Mouse (Mus musculus) neural tube, embryonic 15.5 days (tissue): Measurements from ENCODE around the gene Heg1. TPM values are rescaled to one million over a fixed set of nuclear protein-coding genes. Genes with fewer than 3 reads are reported as not detected.

ENCODE experiments used
- ATAC-seq: fragments of 200-750 bp; cut with Nextera tagmentation; 2 replicates; pipeline ENCODE4 v1.8.0; 2017; ENCODE audit warnings: mild to moderate bottlenecking, moderate TSS enrichment, moderate library complexity; ENCODE audit not compliant: low FRiP score
- H3K27ac ChIP-seq: fragments of 300-500 bp; sonication (generic); replicated peaks from 2 replicates; pipeline ENCODE4 v1.5.1; 2015; ENCODE audit warnings: mild to moderate bottlenecking, inconsistent platforms
- H3K27me3 ChIP-seq: fragments of 300-500 bp; sonication (generic); replicated peaks from 2 replicates; pipeline ENCODE4 v1.6.1; 2015; ENCODE audit warnings: inconsistent platforms
- H3K36me3 ChIP-seq: fragments of 300-500 bp; sonication (generic); 2 replicates; pipeline ENCODE4 v1.6.1; 2015; ENCODE audit warnings: inconsistent platforms
- H3K4me1 ChIP-seq: fragments of 300-500 bp; sonication (generic); 2 replicates; pipeline ENCODE4 v1.6.1; 2015; ENCODE audit warnings: inconsistent platforms
- H3K4me2 ChIP-seq: fragments of 300-500 bp; sonication (generic); 2 replicates; pipeline ENCODE4 v1.6.1; 2015; ENCODE audit warnings: inconsistent platforms, mild to moderate bottlenecking, moderate library complexity
- H3K4me3 ChIP-seq: fragments of 300-500 bp; sonication (generic); replicated peaks from 2 replicates; pipeline ENCODE4 v1.5.1; 2015; ENCODE audit warnings: mild to moderate bottlenecking, inconsistent platforms
- H3K9ac ChIP-seq: fragments of 300-500 bp; sonication (generic); replicated peaks from 2 replicates; pipeline ENCODE4 v1.6.1; 2015; ENCODE audit warnings: mild to moderate bottlenecking, inconsistent platforms
- H3K9me3 ChIP-seq: fragments of 300-500 bp; sonication (generic); replicated peaks from 2 replicates; pipeline ENCODE4 v1.6.1; 2016; ENCODE audit warnings: inconsistent platforms
- WGBS: fragments of 180-500 bp; shearing (Covaris S2); methylation state at CpG from one replicate; pipeline ENCODE4 v1.1.7; 2015; ENCODE audit warnings: mixed read lengths; 5-methylcytosine and 5-hydroxymethylcytosine counted together
- polyA plus RNA-seq: library from polyadenylated mRNA; unstranded; fragments of >200 nt; fragmentation: Nextera tagmentation; extraction: Ambion mirVana; gene quantifications from 2 replicates; pipeline ENCODE4 v1.2.1, GENCODE M21; 2015

Gene Heg1
- polyA plus RNA-seq, 1 experiment from 2014 or later = 7.8 TPM

DNA sequence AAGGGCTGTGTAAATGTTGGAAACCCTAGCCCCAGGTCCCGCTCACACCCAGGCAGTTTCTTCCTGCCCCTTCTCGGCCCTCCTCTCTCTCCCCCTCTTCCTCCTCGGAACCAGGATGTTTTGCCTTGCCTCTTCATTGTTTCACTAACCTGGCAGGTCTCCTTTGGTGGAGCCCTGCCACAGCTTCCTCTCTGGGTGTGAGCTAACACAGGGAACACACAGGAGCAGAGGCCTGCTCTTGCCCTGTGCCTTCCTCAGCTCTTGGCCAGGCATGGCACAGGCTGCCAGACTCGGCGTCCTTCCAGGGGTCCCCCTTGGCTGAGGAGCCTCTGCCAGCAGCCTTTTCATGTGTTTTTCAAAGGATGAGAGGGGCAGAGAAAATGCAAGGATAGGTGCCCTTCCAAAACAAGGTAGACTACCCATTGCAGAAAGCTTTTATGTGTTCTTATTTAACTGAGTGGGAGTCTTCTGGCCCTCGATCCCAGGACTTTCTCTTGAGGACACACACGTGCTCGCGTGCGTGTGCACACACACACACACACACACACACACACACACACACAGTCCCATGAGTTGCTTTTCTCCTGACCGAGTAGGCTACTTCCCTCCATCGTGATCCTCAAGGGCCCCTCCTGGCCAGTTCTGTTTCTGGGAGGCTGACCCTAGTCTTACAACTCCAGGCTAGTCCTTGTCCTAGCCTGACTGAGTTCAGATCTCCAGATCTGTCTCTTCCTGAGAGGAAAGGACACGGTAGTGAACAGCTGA is 12.8 kb downstream of the Heg1 start:
- no peak; the same call in 1 of the 2 replicates for ATAC-seq
- 66% methylated on average over 13 of the region's 13 CpGs for WGBS
- H3K9ac ChIP-seq = no peak overlapping the region
- no peaks in the 10 kb centered on the region for H3K36me3 ChIP-seq
- H3K9me3 ChIP-seq = no peaks in the 10 kb centered on the region
- H3K4me2 ChIP-seq = no peak overlapping the region
- peaks cover 50% of the 10 kb centered on the region for H3K4me1 ChIP-seq
- H3K27ac ChIP-seq = peak overlapping the region; percentile 54
- H3K27me3 ChIP-seq = no peaks in the 10 kb centered on the region
- no peak overlapping the region for H3K4me3 ChIP-seq

GRCm38 (mm10) chr16:33697576-33698276 is 13.6 kb downstream of the Heg1 start:
- Histone ChIP-seq H3K9ac (no peak overlapping the region), H3K9me3 (no peaks in the 10 kb centered on the region), H3K36me3 (no peaks in the 10 kb centered on the region), H3K27me3 (no peaks in the 10 kb centered on the region), H3K27ac (peak overlapping the region; percentile 54), H3K4me2 (no peak overlapping the region), H3K4me3 (no peak overlapping the region), H3K4me1 (peaks cover 47% of the 10 kb centered on the region)
- ATAC-seq = no peak
- WGBS = 23% methylated on average over 9 of the region's 9 CpGs

- WGBS = 74% methylated on average over 12 of the region's 12 CpGs
- Histone ChIP-seq H3K27ac (peak overlapping the region; percentile 54; the same call in 1 of the 2 replicates), H3K4me2 (no peak overlapping the region)
Observed at GRCm38 (mm10) chr16:33698277-33698790, 14.2 kb downstream of the Heg1 start.

DNA sequence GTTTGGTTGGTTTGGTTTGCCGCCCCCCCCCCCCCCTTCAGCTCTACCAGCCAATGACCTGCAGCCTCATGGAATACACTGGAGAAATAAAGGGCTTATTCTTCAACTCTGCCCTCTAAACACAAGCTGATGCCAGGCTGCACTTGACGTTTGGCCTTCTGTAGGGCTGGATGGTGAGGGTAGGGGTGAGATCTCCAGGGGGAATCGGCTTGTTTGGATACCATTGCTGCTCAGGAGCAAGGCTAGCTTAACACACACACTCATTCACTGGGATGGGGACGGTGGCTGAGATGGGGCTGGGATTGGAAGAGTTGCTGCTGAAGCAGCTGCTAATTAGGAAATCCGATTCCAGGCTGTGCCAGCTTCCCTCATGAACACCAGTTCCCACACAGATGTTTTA is 16.4 kb downstream of the Heg1 start:
- Histone ChIP-seq H3K4me2 (no peak overlapping the region), H3K4me3 (no peak overlapping the region), H3K4me1 (peaks cover 54% of the 10 kb centered on the region), H3K36me3 (no peaks in the 10 kb centered on the region), H3K27ac (no peak overlapping the region), H3K9me3 (no peaks in the 10 kb centered on the region), H3K9ac (no peak overlapping the region), H3K27me3 (no peaks in the 10 kb centered on the region)
- WGBS = 65% methylated on average over 5 of the region's 5 CpGs
- 0 out of 2 replicates have a peak, but pooled peaks have one; percentile 16 for ATAC-seq

More at GRCm38 (mm10) chr16:33698277-33698790, 14.2 kb downstream of the Heg1 start:
- no peak for ATAC-seq
- Histone ChIP-seq H3K36me3 (no peaks in the 10 kb centered on the region), H3K27me3 (no peaks in the 10 kb centered on the region), H3K9ac (no peak overlapping the region), H3K4me3 (no peak overlapping the region), H3K4me1 (peaks cover 42% of the 10 kb centered on the region), H3K9me3 (no peaks in the 10 kb centered on the region)

GRCm38 (mm10) chr16:33701872-33702271 is 17.7 kb downstream of the Heg1 start:
- no peak overlapping the region for H3K27ac ChIP-seq
- H3K36me3 ChIP-seq = no peaks in the 10 kb centered on the region
- no peak for ATAC-seq
- H3K9ac ChIP-seq = no peak overlapping the region
- peaks cover 49% of the 10 kb centered on the region for H3K4me1 ChIP-seq
- no peaks in the 10 kb centered on the region for H3K9me3 ChIP-seq
- H3K4me2 ChIP-seq = no peak overlapping the region
- H3K27me3 ChIP-seq = no peaks in the 10 kb centered on the region
- 94% methylated on average over 4 of the region's 4 CpGs for WGBS
- H3K4me3 ChIP-seq = no peak overlapping the region

- Histone ChIP-seq H3K9ac (no peak overlapping the region), H3K4me1 (peaks cover 31% of the 10 kb centered on the region), H3K4me3 (no peak overlapping the region), H3K4me2 (no peak overlapping the region), H3K27ac (0 out of 2 replicates have a peak overlapping the region, but pooled peaks have one; percentile 2), H3K27me3 (no peaks in the 10 kb centered on the region), H3K9me3 (no peaks in the 10 kb centered on the region), H3K36me3 (no peaks in the 10 kb centered on the region)
- 80% methylated on average over 9 of the region's 9 CpGs for WGBS
- no peak for ATAC-seq
Observed at GRCm38 (mm10) chr16:33704289-33704688, 20.1 kb downstream of the Heg1 start.

GRCm38 (mm10) chr16:33705258-33705657 is 21.1 kb downstream of the Heg1 start:
- H3K27ac ChIP-seq = no peak overlapping the region
- no peaks in the 10 kb centered on the region for H3K27me3 ChIP-seq
- no peak overlapping the region for H3K4me3 ChIP-seq
- H3K36me3 ChIP-seq = no peaks in the 10 kb centered on the region
- ATAC-seq = no peak
- H3K4me2 ChIP-seq = no peak overlapping the region
- H3K9me3 ChIP-seq = no peaks in the 10 kb centered on the region
- WGBS = 30% methylated on average over 6 of the region's 6 CpGs
- peaks cover 26% of the 10 kb centered on the region for H3K4me1 ChIP-seq
- H3K9ac ChIP-seq = no peak overlapping the region

DNA sequence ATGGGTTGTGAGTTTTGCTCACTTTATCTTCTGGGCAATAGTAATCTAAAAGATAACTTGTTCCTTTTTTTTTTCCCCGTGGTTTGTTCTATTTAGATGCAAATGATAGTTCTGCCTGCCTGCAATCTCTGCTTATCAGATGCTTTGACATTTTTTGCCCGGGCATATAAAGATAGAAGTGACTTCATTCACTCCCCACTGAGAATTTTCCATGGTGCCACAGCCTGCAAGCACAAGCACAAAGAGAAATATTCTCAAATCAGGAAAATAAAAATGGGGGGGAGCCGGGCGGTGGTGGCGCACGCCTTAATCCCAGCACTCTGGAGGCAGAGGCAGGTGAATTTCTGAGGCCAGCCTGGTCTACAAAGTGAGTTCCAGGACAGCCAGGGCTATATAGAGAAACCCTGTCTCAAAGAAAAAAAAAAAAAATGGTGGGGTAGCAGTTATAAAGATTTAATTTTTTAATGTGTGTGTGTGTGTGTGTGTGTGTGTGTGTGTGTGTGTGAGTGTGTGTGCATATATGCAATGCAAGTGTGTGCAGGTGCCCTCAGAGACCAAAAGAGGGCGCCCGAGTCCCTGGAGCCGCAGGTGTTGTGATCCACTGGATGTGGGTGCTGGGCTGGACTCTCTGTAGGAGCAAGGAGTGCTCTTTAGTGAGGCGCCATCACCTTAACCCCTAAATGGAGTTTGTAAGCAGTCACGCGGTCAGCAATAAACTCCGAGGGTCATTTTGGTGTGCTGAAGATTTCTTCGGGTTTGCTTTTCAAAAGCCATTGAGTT is 22.1 kb downstream of the Heg1 start:
- H3K4me2 ChIP-seq = no peak overlapping the region
- no peak overlapping the region for H3K27ac ChIP-seq
- no peak overlapping the region for H3K4me3 ChIP-seq
- no peak overlapping the region for H3K9ac ChIP-seq
- WGBS = 94% methylated on average over 14 of the region's 14 CpGs
- ATAC-seq = no peak
- peaks cover 15% of the 10 kb centered on the region for H3K4me1 ChIP-seq
- no peaks in the 10 kb centered on the region for H3K9me3 ChIP-seq
- H3K36me3 ChIP-seq = no peaks in the 10 kb centered on the region
- H3K27me3 ChIP-seq = no peaks in the 10 kb centered on the region

- WGBS = 93% methylated on average over 10 of the region's 10 CpGs
- H3K9ac ChIP-seq = no peak overlapping the region
- H3K27me3 ChIP-seq = no peaks in the 10 kb centered on the region
- H3K4me2 ChIP-seq = no peak overlapping the region
- no peaks in the 10 kb centered on the region for H3K9me3 ChIP-seq
- H3K27ac ChIP-seq = no peak overlapping the region
- H3K4me3 ChIP-seq = no peak overlapping the region
- H3K36me3 ChIP-seq = no peaks in the 10 kb centered on the region
- peaks cover 15% of the 10 kb centered on the region for H3K4me1 ChIP-seq
- no peak for ATAC-seq
Observed at GRCm38 (mm10) chr16:33708031-33708430, 23.9 kb downstream of the Heg1 start.

DNA sequence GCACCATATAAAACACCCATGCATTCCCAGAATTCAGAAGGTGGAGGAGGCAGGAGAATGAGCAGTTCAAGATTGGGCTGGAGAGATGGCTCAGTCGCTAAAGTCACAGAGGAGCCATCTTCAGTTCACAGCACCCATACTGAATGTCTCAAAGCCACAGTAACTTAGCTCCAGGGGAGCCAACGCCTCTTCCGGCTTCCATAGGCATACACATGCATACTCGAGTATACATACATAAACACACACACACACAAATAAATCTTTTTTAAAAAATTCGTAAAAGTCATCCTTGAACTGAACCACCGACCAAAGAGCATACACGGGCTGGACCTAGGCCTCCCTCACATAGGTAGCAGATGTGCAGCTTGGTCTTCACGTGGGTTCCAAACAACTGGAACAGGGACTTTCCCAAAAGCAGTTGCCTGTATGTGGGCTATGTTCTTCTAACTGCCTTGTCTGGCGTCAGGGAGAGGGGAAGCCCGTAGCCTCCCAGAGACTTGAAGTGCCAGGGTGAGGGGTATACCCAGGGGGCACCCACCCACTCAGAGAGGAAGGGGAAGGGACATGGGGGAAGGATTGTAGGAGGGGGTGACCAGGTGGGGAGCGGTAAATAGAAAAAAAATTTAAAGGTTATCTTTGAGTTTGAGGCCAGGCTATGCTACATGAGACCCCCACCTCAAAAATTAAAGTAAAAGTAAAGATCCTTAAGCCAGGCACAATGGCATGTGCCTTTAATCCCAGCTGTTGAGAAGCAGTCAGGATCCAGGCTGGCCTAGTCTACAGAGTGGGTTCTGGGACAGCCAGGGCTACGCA is 24.6 kb downstream of the Heg1 start:
- Histone ChIP-seq H3K4me3 (no peak overlapping the region), H3K4me1 (peaks cover 16% of the 10 kb centered on the region), H3K27ac (no peak overlapping the region), H3K9ac (no peak overlapping the region), H3K4me2 (no peak overlapping the region), H3K27me3 (no peaks in the 10 kb centered on the region), H3K9me3 (no peaks in the 10 kb centered on the region), H3K36me3 (no peaks in the 10 kb centered on the region)
- WGBS = 96% methylated on average over 12 of the region's 12 CpGs
- ATAC-seq = no peak

- Histone ChIP-seq H3K9ac (no peak overlapping the region), H3K4me1 (peaks cover 6% of the 10 kb centered on the region; the same call in 1 of the 2 replicates), H3K4me3 (peak overlapping the region; percentile 14; the same call in 1 of the 2 replicates), H3K27ac (no peak overlapping the region), H3K27me3 (no peaks in the 10 kb centered on the region), H3K4me2 (peak overlapping the region; percentile 47), H3K9me3 (no peaks in the 10 kb centered on the region), H3K36me3 (no peaks in the 10 kb centered on the region)
- ATAC-seq = no peak
- 12% methylated on average over 13 of the region's 13 CpGs for WGBS
Observed at GRCm38 (mm10) chr16:33714271-33714670, 30.1 kb downstream of the Heg1 start.
